Mouse (Mus musculus) MEL (cell line): ENCODE measurements around the gene Msl2.

Source experiments
- CTCF ChIP-seq, 3 experiments: IDR thresholded peaks in 2 of 3; conservative IDR thresholded peaks in 1 of 3; 2 replicates each; pipeline ENCODE4 v1.5.1; 2011 to 2012; ENCODE audit warnings: low read length in 3 of 3, low read depth in 2 of 3, mild to moderate bottlenecking in 2 of 3, improper control_type of control experiment in 1 of 3, inconsistent platforms in 1 of 3, mixed read lengths in 1 of 3, moderate library complexity in 1 of 3; ENCODE audit not compliant: control insufficient read depth in 1 of 3, insufficient read depth in 1 of 3, poor library complexity in 1 of 3, severe bottlenecking in 1 of 3
- E2F4 ChIP-seq: IDR thresholded peaks from 2 replicates; pipeline ENCODE4 v1.6.1; 2011; ENCODE audit warnings: low read depth, low read length, improper control_type of control experiment, borderline replicate concordance
- EP300 ChIP-seq, 2 experiments: IDR thresholded peaks; 2 replicates each; pipeline ENCODE4 v1.6.1; 2011; ENCODE audit warnings: improper control_type of control experiment in 2 of 2, low read length in 2 of 2, low read depth in 1 of 2, mild to moderate bottlenecking in 1 of 2
- HCFC1 ChIP-seq: IDR thresholded peaks from 2 replicates; pipeline ENCODE4 v1.6.1; 2012; ENCODE audit warnings: low read depth, mild to moderate bottlenecking, inconsistent platforms, low read length, improper control_type of control experiment, moderate library complexity
- JUND ChIP-seq: IDR thresholded peaks from 2 replicates; pipeline ENCODE4 v1.6.1; 2011; ENCODE audit warnings: low read depth, mild to moderate bottlenecking, improper control_type of control experiment, low read length
- NELFE ChIP-seq: IDR thresholded peaks from 2 replicates; pipeline ENCODE4 v1.6.1; 2011; ENCODE audit warnings: low read depth, low read length, improper control_type of control experiment
- POLR2A ChIP-seq, 2 experiments: IDR thresholded peaks; 2 replicates each; pipeline ENCODE4 v1.6.1; 2011 to 2012; ENCODE audit warnings: low read length in 2 of 2, mild to moderate bottlenecking in 2 of 2, control low read depth in 1 of 2, improper control_type of control experiment in 1 of 2, low read depth in 1 of 2, moderate library complexity in 1 of 2; ENCODE audit not compliant: control insufficient read depth in 1 of 2, insufficient read depth in 1 of 2, poor library complexity in 1 of 2
- SIN3A ChIP-seq: IDR thresholded peaks from 2 replicates; pipeline ENCODE4 v1.6.1; 2012; ENCODE audit warnings: low read length, improper control_type of control experiment, inconsistent platforms
- TAL1 ChIP-seq: IDR thresholded peaks from 2 replicates; pipeline ENCODE4 v1.6.1; 2012; ENCODE audit warnings: mild to moderate bottlenecking, inconsistent platforms, low read length, moderate library complexity, mixed read lengths
- TBP ChIP-seq: IDR thresholded peaks from 2 replicates; pipeline ENCODE4 v1.8.0; 2011; ENCODE audit warnings: low read depth, low read length, improper control_type of control experiment
- USF1 ChIP-seq: IDR thresholded peaks from 2 replicates; pipeline ENCODE4 v1.6.1; 2014; ENCODE audit warnings: low read depth, mild to moderate bottlenecking, inconsistent platforms, low read length, improper control_type of control experiment, moderate library complexity

GRCm38 (mm10) chr9:101072506-101072905 lies 1.4 kb upstream of the Msl2 start:
- TF ChIP-seq USF1 = no peak
- TF ChIP-seq POLR2A (IDR thresholded peaks at IDR 0.05; ENCODE audit: control insufficient read depth in 1 of 2, insufficient read depth in 1 of 2, low read depth in 1 of 2, low read length in 2 of 2, poor library complexity in 1 of 2) = no peak
- no peak for TF ChIP-seq EP300 (IDR thresholded peaks at IDR 0.05; ENCODE audit: low read depth in 1 of 2, low read length in 2 of 2)
- TF ChIP-seq CTCF (IDR thresholded peaks at IDR 0.05 in 2 of 3, conservative IDR thresholded peaks at IDR 0.05 in 1 of 3; ENCODE audit: control insufficient read depth in 1 of 3, insufficient read depth in 1 of 3, low read depth in 2 of 3, low read length in 3 of 3, poor library complexity in 1 of 3, severe bottlenecking in 1 of 3) = no peak
- TF ChIP-seq SIN3A = no peak
- TF ChIP-seq HCFC1 = no peak
- no peak for TF ChIP-seq JUND
- no peak for TF ChIP-seq NELFE
- no peak for TF ChIP-seq TBP
- TF ChIP-seq E2F4 = no peak
- TF ChIP-seq TAL1 = no peak
